ENCODE assay signal across 8 mouse cellular contexts in the genomic region with DNA sequence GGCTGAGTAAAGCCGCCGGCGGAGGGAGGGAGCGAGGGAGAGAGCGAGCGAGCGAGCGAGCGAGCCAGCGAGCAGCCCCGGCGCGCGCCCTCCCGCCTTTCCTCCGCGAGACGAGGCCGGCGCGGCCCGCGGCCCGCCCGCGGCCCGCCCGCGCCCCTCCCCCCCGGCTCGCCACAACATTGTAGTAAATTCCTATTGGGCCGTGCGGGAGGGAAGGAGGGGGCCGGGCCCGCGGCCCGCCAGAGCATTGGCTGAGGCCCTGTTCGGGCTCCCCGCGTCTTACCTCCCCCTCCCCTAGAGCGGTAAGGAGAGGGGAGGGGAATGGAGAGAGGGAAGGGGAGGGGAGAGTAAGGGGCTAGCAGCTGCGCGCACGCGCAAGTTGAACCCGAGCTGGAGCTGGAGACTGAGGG. TPM values are rescaled to one million over a fixed set of nuclear protein-coding genes. Genes with fewer than 3 reads are reported as not detected.
DNase-seq lines count a peak whose midpoint lies in the region; ATAC-seq and TF ChIP-seq lines count a peak whose summit lies in the region.

No protein-coding gene starts in this region.

- no peak for TF ChIP-seq CTCF in gastrocnemius, adult 2 months (IDR thresholded peaks at IDR 0.05)

- no peaks in the 10 kb centered on the region for H3K36me3 ChIP-seq in hindbrain, embryonic 16.5 days (ENCODE audit: control insufficient read depth, insufficient read depth, low read length)

- intact Hi-C loops in gastrocnemius, adult 2 months (cut with DNase I): no loop called here

- ATAC-seq in common myeloid progenitor, adult 5-6 weeks (replicated peaks; ENCODE audit: low read depth, poor library complexity, severe bottlenecking): peak; percentile 97
- ATAC-seq in hindbrain, embryonic 16.5 days: peak; percentile 99

- H3K9ac ChIP-seq in hindbrain, embryonic 16.5 days (ENCODE audit: low read depth, low read length): peak overlapping the region; percentile 97

- H3K4me1 ChIP-seq in hindbrain, embryonic 16.5 days (ENCODE audit: control insufficient read depth, insufficient read depth, low read depth, low read length): peaks cover 19% of the 10 kb centered on the region

- H3K4me2 ChIP-seq in hindbrain, embryonic 16.5 days (ENCODE audit: low read length): peak overlapping the region; percentile 66

- no peaks in the 10 kb centered on the region for H3K27me3 ChIP-seq in hindbrain, embryonic 16.5 days (replicated peaks; ENCODE audit: control insufficient read depth, insufficient read depth, low read length)

- peak; percentile 98 for DNase-seq in ZHBTc4 (ENCODE audit: low read depth, low spot score)
- peak; percentile 91 for DNase-seq in gastrocnemius, adult 2 months
- peak; percentile 75 for DNase-seq in left cerebral cortex, adult 11 months (ENCODE audit: low spot score)
- peak; percentile 94 for DNase-seq in lung, postnatal 36 days
- DNase-seq in retina, postnatal 1 day: peak; percentile 99
- DNase-seq in thymus, postnatal 4 days: peak; percentile 91

- peak overlapping the region; percentile 91 for H3K4me3 ChIP-seq in gastrocnemius, adult 2 months
- H3K4me3 ChIP-seq in hindbrain, embryonic 16.5 days (ENCODE audit: low read length): peak overlapping the region; percentile 97

- peak overlapping the region; percentile 80 for H3K27ac ChIP-seq in gastrocnemius, adult 2 months
- H3K27ac ChIP-seq in hindbrain, embryonic 16.5 days (ENCODE audit: low read depth, low read length): peak overlapping the region; percentile 97

- H3K9me3 ChIP-seq in hindbrain, embryonic 16.5 days (ENCODE audit: control insufficient read depth, low read length): no peaks in the 10 kb centered on the region

- WGBS in hindbrain, embryonic 16.5 days: under 1% methylated on average over 16 of the region's 46 CpGs

RNA-seq across cellular contexts. Expression of gene Gm10300, which starts 25.5 kb away (rescaled TPM):
- total RNA-seq in common myeloid progenitor, adult 5-6 weeks (2017): 0.14 and 1.0 TPM in 2 replicates
- total RNA-seq in gastrocnemius, adult 2 months (2021): under 1 TPM in 1 of 2 experiments, not detected in 1; 0.08 TPM
- 0.09 TPM in 1 of 2 replicates, not detected in the other for polyA plus RNA-seq in hindbrain, embryonic 16.5 days (2015; fragmentation: Nextera tagmentation; extraction: Ambion mirVana)

RNA-seq across cellular contexts. Expression of gene Epb41, which starts 26.1 kb away (rescaled TPM):
- 89.1 and 138 TPM in 2 replicates for total RNA-seq in common myeloid progenitor, adult 5-6 weeks (2017)
- total RNA-seq in gastrocnemius, adult 2 months (2021): 100 to 1,000 TPM; 102 to 113 TPM
- 43.1 and 60.9 TPM in 2 replicates for polyA plus RNA-seq in hindbrain, embryonic 16.5 days (2015; fragmentation: Nextera tagmentation; extraction: Ambion mirVana)

Comparison
In these comparisons a context has a peak if more than half of its experiments do, and no peak if none do; other contexts are left out.
1. Peak in every context shown above with its lines: DNase-seq, ATAC-seq, H3K4me3 ChIP-seq and H3K27ac ChIP-seq.